Mouse (Mus musculus) thymus, postnatal 36 days (tissue): ENCODE measurements around the gene Rabgap1l.
"Not testable (repeated sequence)": the region's sequence is repeated elsewhere in the genome, so short reads cannot be mapped to it uniquely, and the experiment has no call there.

Experiments used
- DNase-seq, 2 experiments: peaks; one replicate each; pipeline ENCODE4 v3.0.0; 2022; ENCODE audit warnings: mixed read lengths in 2 of 2

Rabgap1l gene

DNA sequence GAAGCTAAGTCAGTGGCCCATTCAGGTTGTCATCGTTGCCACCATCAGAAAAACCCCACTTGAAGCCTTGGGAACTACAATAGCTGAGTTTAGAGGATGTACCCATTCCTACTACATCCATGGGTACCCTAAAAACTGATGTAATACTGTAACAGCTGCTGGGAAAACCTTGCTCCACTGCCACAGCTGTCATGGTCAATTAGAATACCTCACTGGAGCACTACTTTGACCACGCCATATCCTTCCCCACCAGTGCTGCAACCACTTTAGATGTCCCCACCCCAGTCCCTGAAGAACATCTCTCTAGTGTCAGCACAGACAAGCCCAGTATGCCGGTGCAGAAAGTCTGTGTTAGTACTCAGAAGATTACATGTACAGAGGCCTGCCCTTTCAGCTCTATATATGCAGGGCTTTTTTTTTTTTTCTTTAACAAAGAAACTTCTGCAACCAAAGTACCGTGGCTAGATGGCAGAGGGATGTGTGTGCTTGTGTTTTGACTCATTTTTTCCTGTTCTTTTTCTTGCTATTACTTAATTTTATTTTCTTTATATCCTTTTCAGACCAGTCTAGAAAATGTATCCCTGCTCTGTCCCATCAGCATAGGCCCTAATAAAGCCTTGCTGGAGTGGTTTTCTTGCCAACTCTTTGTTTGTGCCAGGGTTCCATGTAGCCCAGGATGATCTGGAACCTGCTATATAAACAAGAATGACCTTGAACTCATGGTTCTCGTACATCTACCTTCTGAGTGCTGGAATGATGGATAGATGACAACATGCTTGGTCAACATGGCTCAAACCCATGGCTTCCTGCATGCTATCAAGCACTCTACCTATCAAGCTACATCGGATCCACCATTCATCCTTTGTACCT is 100.6 kb downstream of the Rabgap1l start:
- no peak for DNase-seq

- no peak for DNase-seq
Measured at GRCm38 (mm10) chr1:160691196-160691590, 101.8 kb downstream of the Rabgap1l start.

DNA sequence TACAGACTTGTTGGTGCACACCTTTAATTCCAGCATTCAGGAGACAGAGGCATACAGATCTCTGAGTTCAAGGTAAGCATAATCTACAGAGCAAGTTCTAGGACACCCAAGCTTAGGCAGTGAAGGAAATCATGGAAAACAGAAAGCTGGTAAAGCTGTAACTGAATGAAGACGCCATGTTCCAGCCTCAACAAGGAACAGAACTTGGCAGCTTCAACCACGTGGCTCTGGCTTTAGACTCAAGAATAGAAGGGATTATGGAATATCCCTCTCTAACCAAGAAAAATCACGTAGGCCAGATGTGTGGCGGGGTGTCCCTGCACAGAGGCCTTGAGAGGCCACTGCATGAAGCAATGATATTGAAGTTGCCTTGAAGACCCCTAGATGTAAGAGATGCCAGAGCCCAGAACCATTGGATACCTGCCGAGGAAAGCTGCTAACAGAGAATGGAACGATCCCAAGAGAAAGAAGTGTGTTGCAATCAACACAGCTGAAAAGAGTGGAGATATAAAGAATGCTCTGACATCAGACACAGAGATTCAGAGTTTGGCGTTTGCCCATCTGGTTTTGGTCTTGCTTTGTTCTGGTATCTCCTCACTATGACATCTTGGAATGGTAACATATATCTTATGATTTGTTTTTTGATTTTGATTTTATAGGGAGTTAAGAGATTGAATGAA is 102.4 kb downstream of the Rabgap1l start:
- DNase-seq = no peak

DNA sequence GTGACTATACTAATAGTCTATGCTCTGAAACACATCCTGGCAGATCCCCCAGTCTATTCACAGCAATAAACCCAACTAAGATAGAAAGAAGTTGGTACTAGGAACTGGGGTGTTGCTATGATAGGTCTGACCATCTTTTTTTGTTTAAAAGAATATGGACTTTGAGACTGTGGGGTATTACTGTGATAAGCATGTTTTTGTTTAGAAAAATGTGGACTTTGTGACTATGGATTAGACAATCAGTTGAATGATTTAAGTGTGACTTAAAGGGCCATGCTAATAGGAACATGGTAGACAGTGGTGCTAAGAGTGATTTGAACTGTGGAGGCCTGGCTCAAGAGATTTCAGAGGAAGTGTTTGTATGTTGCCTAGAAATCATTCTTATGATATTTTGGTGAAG is 103.5 kb downstream of the Rabgap1l start:
- DNase-seq = no peak

- DNase-seq = no peak
Measured at GRCm38 (mm10) chr1:160684251-160684650, 108.8 kb downstream of the Rabgap1l start.

- DNase-seq = no peak
Measured at GRCm38 (mm10) chr1:160681398-160682050, 111.5 kb downstream of the Rabgap1l start.

DNA sequence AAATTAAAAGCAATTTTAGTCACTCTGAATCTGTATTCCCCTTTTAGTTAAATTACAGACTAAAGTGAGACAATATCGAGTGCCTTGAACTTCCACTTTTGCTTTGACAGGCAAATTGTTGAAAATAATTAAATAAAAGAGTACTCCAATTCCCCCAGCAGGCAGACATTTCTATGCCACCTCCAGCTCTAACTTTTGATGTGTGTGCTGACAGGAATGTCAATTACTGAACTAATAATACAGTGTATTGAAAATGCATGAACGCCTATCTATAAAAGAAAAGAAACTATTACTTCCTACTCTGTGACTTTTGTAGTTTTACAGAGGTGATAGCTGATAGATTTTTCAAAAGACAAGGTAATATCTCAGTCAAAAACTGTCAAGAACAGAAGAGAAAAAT is 118.2 kb downstream of the Rabgap1l start:
- DNase-seq = no peak

DNA sequence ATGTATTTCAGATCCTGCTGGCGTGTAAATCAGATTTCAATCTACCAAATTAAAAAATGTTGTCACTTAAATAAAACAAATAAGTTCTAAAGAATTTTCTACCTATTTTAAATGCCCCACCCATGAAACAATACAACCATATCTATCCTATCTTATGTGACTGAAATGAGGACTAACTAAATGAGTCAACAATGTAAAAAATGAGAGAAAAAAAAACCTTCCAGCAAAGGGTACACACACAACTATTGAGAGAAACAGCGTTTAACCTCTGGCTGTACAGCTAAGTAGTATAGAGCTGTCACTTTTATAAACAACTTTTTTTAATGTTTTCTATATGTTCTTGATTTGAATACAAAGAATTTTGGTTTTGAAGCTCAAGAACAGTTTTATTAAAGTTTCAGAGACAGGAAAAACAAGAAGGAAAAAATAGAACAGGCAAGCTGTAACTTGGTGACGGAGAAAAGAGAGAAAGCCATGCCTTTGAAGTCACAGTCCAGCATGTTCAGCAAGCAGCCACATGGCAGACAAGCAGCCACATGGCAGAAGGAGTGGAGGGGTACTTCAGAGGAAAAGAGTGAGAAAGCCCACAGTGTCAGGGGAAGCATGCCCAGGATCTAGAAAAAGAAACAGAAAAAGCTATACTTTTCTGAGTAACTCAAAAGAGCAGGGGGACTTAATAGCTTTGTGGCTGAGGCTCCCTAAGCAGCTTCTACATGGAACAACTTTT is 120.8 kb downstream of the Rabgap1l start:
- no peak for DNase-seq

GRCm38 (mm10) chr1:160655806-160656470 is 137.1 kb downstream of the Rabgap1l start:
- no peak for DNase-seq

DNA sequence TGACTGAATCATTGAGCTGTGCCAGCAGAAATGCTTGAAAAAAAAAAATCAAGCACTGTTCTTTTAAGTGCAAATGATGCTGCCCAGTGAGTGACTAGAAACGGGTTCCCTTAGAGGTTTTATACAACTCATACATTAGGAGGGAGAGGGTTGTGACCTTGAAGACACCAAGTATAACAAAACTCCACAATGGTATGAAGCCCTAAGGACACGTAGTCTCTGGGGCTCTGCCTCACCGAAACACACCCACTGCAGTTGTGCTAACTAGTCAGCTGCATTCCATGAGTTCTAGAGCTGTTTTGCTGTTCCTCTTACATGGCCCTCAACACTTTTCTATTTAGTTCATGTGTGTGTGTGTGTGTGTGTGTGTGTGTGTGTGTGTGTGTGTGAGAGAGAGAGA is 141.3 kb downstream of the Rabgap1l start:
- no peak for DNase-seq

GRCm38 (mm10) chr1:160645416-160645815 is 147.6 kb downstream of the Rabgap1l start:
- DNase-seq = no peak

DNA sequence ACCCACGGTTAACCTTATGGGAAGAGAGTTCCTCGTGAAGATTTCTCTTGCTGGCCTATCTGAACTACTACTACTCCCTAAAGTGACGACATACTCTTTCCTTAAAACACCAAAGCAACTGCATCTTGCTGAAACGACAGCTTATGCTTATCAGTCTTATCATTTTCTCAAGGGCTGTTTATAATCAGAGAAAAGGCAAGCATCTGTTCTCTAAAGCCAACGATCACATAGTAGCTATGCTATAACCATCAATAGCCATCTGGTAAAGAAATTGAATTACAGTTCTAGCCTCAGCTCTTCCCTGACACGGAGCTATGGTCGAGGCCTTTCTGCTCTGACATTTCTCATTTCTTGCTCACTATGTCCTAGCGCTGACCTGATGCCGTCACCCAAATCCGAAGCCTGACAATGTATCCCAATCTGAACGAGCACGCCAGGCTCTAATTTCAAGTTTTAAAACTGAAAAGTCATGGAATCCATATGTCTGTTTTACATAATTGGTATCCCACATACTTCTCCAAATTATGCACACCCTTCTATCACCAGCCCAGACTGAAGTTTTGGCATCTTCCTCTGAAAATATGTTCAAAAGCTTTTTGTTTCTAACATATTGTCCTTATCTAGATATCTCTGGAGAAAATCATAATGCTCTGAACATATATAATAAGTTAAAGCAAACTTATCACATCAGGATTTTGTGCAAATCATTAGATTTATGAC is 164.6 kb downstream of the Rabgap1l start:
- DNase-seq = no peak

- not testable (repeated sequence) for DNase-seq
Measured at GRCm38 (mm10) chr1:160624354-160625120, 168.5 kb downstream of the Rabgap1l start.

DNA sequence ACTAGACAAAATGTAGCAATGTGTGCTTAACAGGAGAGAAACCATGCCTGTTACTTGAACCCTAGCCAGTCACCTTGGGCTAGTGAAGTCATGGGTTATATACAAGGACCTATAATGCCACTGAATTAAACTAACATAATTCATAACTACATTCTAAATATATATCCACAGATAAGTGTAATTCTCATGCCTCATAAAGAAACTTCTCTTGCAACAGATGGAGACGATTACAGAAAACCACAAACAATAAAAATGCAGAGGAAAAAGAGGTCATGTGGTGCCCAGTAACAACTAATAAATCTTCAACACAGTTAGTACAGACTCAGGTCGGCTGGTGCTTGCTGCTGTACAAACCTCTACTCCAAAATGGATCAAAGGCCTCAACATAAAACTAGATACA is 174.8 kb downstream of the Rabgap1l start:
- DNase-seq = no peak

GRCm38 (mm10) chr1:160606425-160606824 is 186.6 kb downstream of the Rabgap1l start:
- DNase-seq = no peak

DNA sequence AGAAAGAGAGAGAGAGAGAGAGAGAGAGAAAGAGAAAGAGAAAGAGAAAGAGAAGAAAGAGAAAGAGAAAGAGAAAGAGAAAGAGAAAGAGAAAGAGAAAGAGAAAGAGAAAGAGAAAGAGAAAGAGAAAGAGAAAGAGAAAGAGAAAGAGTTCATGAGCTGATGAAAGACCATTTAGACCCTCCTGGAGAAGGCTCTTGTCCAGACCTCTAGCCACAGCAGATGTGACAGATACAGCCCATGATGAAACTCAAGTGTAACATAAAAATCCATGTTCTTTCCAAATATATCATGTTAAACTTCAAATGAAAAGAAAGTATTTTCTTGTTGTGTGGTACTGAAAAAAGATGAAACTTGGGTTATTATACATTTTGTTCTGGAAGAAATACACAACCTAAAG is 189.7 kb downstream of the Rabgap1l start:
- DNase-seq = not testable (repeated sequence)

DNA sequence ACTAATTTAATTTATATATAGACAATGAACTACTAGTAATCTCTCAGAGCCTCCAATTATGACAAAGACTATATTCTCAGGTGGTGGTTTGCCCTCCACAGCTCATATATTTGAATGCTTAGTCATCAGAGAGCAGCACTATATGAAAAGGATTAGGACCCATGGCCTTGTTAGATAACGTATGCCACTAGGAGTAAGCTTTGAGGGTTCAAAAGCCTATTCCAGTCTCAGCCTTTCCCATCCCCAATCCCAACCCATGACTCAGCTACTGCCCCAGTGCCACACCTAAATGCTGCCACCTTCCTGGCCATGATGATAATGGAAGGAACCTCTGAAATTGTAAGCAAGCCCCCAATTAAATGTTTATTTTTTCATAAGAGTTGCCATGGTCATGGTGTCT is 195.6 kb downstream of the Rabgap1l start:
- DNase-seq = no peak

DNA sequence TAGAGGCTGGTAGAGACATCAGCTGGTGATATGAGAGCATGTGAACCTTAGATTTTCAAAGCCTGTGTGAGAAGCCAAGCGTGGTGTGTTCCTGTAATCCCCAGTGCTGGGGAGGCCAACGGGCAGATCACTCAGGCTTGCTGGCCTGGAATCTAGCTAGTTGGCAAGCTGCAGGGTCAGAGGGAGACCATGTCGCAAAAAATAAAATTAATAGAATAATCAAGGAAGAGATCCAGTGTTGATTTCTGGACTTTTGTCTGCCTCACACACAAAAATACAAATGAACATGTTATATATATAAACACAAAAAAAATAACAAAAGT is 196.1 kb downstream of the Rabgap1l start:
- no peak for DNase-seq

GRCm38 (mm10) chr1:160596252-160596947 is 196.6 kb downstream of the Rabgap1l start:
- DNase-seq = no peak

DNA sequence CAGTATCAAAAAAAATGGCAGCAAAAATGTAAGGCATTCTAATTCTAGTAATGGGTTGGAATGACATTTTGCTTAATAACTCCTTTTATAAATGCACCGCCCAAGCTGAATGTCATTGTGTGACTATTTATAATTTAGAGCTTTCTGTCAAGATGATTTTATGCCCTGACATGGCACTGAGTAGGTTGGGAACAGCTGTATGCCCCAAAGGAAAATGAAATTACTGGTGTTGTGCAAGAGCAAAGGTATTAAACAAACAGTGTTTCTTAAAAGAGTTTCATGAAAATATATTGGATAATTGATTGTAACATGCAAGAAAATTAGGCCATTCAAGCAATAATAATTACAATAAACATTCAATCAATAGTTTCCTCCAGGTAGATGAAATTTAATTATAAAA is 198.4 kb downstream of the Rabgap1l start:
- DNase-seq = no peak
